Mouse (Mus musculus) lung, postnatal 0 days (tissue): ENCODE measurements around the gene Hist1h2ap.
"Not testable (repeated sequence)": the region's sequence is repeated elsewhere in the genome, so short reads cannot be mapped to it uniquely, and the experiment has no call there.

ENCODE experiments used
- CTCF ChIP-seq: IDR thresholded peaks from 2 replicates; pipeline ENCODE4 v1.5.1; 2016; ENCODE audit warnings: antibody characterized with exemption, mild to moderate bottlenecking
- EP300 ChIP-seq: IDR thresholded peaks from 2 replicates; pipeline ENCODE4 v1.6.1; 2016; ENCODE audit warnings: antibody characterized with exemption, mild to moderate bottlenecking, control low read depth

GRCm38 (mm10) chr13:21831418-21832394 is 1.6 kb downstream of the Hist1h2ap start, which contains the start of gene Hist1h4n:
- not testable (repeated sequence) for TF ChIP-seq CTCF, EP300
